Mouse (Mus musculus) heart, embryonic 15.5 days (tissue): ENCODE measurements around the gene Wdr82. TPM values are rescaled to one million over a fixed set of nuclear protein-coding genes. Genes with fewer than 3 reads are reported as not detected.
A peak's percentile ranks its signal among the peaks of the same experiment; 100 is the strongest.

Experiments
- ATAC-seq: fragments of 200-750 bp; cut with Nextera tagmentation; replicated peaks from 2 replicates; pipeline ENCODE4 v1.8.0; 2017; ENCODE audit warnings: low read depth, moderate TSS enrichment; ENCODE audit not compliant: insufficient number of reproducible peaks, insufficient read depth, low FRiP score
- H3K27ac ChIP-seq: fragments of 300-500 bp; sonication (generic); 2 replicates; pipeline ENCODE4 v1.5.1; 2015; ENCODE audit warnings: mild to moderate bottlenecking, inconsistent platforms
- H3K27me3 ChIP-seq: fragments of 300-500 bp; sonication (generic); 2 replicates; pipeline ENCODE4 v1.6.1; 2015; ENCODE audit warnings: inconsistent platforms
- H3K36me3 ChIP-seq: fragments of 300-500 bp; sonication (generic); 2 replicates; pipeline ENCODE4 v1.6.1; 2015; ENCODE audit warnings: mild to moderate bottlenecking, inconsistent platforms
- H3K4me1 ChIP-seq: fragments of 300-500 bp; sonication (generic); replicated peaks from 2 replicates; pipeline ENCODE4 v1.6.1; 2015; ENCODE audit warnings: inconsistent platforms
- H3K4me2 ChIP-seq: fragments of 300-500 bp; sonication (generic); 2 replicates; pipeline ENCODE4 v1.6.1; 2015; ENCODE audit warnings: inconsistent platforms, mild to moderate bottlenecking, moderate library complexity
- H3K4me3 ChIP-seq: fragments of 300-500 bp; sonication (generic); 2 replicates; pipeline ENCODE4 v1.5.1; 2015; ENCODE audit warnings: mild to moderate bottlenecking, inconsistent platforms
- H3K9ac ChIP-seq: fragments of 300-500 bp; sonication (generic); 2 replicates; pipeline ENCODE4 v1.6.1; 2015; ENCODE audit warnings: mild to moderate bottlenecking, inconsistent platforms
- H3K9me3 ChIP-seq: fragments of 300-500 bp; sonication (generic); replicated peaks from 2 replicates; pipeline ENCODE4 v1.6.1; 2016; ENCODE audit warnings: inconsistent platforms
- WGBS: fragments of 180-500 bp; shearing (Covaris S2); methylation state at CpG from one replicate; pipeline ENCODE4 v1.1.7; 2015; ENCODE audit warnings: mixed read lengths; 5-methylcytosine and 5-hydroxymethylcytosine counted together
- polyA plus RNA-seq: library from polyadenylated mRNA; unstranded; fragments of >200 nt; fragmentation: Nextera tagmentation; extraction: Ambion mirVana; gene quantifications from 2 replicates; pipeline ENCODE4 v1.2.1, GENCODE M21; 2015

The Wdr82 gene
- polyA plus RNA-seq, 1 experiment from 2014 or later = 16.7 TPM

DNA sequence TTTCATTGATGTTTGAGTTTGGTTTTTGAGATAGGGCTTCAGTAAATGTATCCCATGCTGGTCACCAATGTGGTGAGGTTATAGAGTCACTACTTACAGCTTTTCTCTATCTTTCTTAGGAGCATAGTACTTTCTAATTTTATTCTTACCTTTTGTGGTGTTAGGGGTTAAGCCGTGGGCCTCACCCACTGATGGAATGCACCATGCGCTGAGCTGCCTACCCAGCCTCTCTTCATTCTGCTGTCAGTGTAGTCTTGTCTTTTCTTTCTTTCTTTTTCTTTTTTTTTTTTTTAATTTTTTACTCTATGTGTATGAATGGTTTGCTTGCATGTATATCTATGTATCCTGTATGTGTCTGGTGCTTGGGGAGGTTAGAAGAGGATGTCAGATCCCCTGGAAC is 8.7 kb downstream of the Wdr82 start:
- no peak for ATAC-seq
- Histone ChIP-seq H3K9me3 (no peaks in the 10 kb centered on the region), H3K4me2 (no peak overlapping the region), H3K9ac (no peak overlapping the region), H3K27me3 (no peaks in the 10 kb centered on the region), H3K4me3 (no peak overlapping the region), H3K27ac (no peak overlapping the region), H3K4me1 (peaks cover 18% of the 10 kb centered on the region), H3K36me3 (peaks cover 78% of the 10 kb centered on the region)
- 77% methylated on average over 2 of the region's 2 CpGs for WGBS

DNA sequence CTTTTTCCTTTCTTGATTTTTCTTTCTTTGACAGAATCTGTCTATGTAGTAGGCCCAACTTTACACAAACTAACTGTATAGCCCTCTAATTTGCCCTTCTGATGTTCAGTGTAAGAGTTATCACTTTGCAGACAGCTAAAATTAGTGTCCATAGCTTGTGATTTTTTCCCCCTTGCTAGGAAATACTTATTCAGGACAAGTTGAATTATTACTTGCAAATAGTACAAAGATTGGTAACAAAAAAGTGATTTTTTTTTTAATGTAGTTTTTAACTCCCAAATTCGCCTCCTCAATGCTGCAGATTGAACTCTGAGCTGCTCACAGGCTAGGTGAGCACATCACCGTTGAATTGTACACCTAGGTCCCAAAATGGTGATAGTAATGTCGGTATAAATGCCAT is 9.2 kb downstream of the Wdr82 start:
- Histone ChIP-seq H3K4me1 (peaks cover 13% of the 10 kb centered on the region), H3K9me3 (no peaks in the 10 kb centered on the region), H3K36me3 (peaks cover 83% of the 10 kb centered on the region), H3K4me2 (no peak overlapping the region), H3K27ac (no peak overlapping the region), H3K4me3 (no peak overlapping the region), H3K27me3 (no peaks in the 10 kb centered on the region), H3K9ac (no peak overlapping the region)
- WGBS = 94% methylated on average over 3 of the region's 3 CpGs
- ATAC-seq = no peak

DNA sequence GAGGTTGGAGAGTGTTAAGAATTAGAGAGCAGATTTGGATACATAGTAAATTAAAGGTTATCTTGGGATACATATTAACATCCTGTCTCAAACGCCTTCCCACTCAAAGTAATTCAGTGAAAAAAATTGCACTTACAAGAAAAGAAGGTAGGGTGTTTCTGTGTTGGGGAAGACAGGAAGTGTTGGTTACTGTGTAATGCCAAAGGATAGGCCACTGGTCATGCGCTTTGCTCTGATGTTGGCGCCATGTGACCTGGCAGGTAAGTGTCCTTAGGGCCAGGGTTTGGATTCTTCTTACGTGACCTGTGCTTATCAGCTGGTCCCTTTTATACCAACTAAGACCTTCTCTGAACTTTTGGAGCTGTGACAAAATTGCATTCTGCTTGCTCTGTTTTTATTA is 11.4 kb downstream of the Wdr82 start:
- no peak overlapping the region for H3K4me2 ChIP-seq
- WGBS = 90% methylated on average over 4 of the region's 4 CpGs
- H3K9me3 ChIP-seq = no peaks in the 10 kb centered on the region
- no peak overlapping the region for H3K9ac ChIP-seq
- H3K27me3 ChIP-seq = no peaks in the 10 kb centered on the region
- no peak overlapping the region for H3K27ac ChIP-seq
- H3K4me1 ChIP-seq = no peaks in the 10 kb centered on the region
- ATAC-seq = no peak
- H3K4me3 ChIP-seq = no peak overlapping the region
- peaks cover 95% of the 10 kb centered on the region for H3K36me3 ChIP-seq

DNA sequence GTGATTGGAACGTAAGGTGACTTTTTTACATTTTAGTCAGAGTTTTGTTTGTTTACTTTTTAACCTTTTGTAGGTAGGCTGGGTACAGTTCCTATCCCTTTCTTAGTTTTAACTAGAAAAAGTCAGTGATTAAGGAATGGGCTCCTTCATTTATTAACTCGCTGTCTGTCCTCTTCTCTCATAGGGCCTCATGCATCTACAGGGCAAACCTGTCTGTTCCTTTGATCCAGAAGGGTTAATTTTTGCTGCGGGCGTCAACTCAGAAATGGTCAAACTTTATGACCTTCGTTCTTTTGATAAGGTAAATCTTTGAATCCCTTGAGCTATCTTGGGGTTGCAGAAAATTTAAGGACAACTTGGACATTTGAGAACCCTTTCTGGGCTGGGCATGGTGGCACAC is 13.3 kb downstream of the Wdr82 start:
- H3K36me3 ChIP-seq = peaks cover 95% of the 10 kb centered on the region

DNA sequence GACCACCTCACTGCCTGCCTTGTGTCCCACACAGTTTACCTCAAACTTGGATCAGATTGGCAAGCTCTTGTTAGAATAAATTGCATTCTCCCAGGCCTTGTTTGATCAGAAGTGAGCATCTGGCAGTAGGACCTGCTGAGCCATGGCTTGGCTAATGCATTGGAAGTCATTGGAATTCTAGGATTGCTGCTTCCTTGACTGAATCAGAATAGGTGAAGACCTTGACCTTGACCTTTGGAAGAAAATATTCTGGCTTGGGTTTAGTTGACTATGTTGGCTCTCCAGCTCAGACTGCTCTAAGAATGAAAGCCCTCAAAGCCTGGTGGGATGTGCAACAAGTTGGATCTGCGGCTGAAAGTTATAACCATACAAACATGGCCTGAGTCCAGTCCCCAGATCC is 20.6 kb downstream of the Wdr82 start:
- no peaks in the 10 kb centered on the region for H3K27me3 ChIP-seq
- no peak overlapping the region for H3K4me2 ChIP-seq
- H3K9me3 ChIP-seq = no peaks in the 10 kb centered on the region
- 93% methylated on average over 1 of the region's 1 CpGs for WGBS
- H3K27ac ChIP-seq = no peak overlapping the region
- H3K4me3 ChIP-seq = no peak overlapping the region
- H3K4me1 ChIP-seq = no peaks in the 10 kb centered on the region
- H3K36me3 ChIP-seq = peaks cover 73% of the 10 kb centered on the region
- no peak overlapping the region for H3K9ac ChIP-seq
- no peak for ATAC-seq

More for the DNA sequence above, 13.3 kb downstream of the Wdr82 start:
- no peak overlapping the region for H3K27ac ChIP-seq
- H3K9ac ChIP-seq = no peak overlapping the region
- H3K27me3 ChIP-seq = no peaks in the 10 kb centered on the region
- no peak overlapping the region for H3K4me2 ChIP-seq
- 87% methylated on average over 5 of the region's 5 CpGs for WGBS
- H3K9me3 ChIP-seq = no peaks in the 10 kb centered on the region
- H3K4me3 ChIP-seq = no peak overlapping the region
- no peaks in the 10 kb centered on the region for H3K4me1 ChIP-seq
- ATAC-seq = no peak

GRCm38 (mm10) chr9:106192024-106192423 is 21.3 kb downstream of the Wdr82 start:
- H3K4me2 ChIP-seq = no peak overlapping the region
- H3K9ac ChIP-seq = no peak overlapping the region
- no peak overlapping the region for H3K27ac ChIP-seq
- WGBS = 89% methylated on average over 8 of the region's 8 CpGs
- no peaks in the 10 kb centered on the region for H3K4me1 ChIP-seq
- H3K4me3 ChIP-seq = no peak overlapping the region
- no peaks in the 10 kb centered on the region for H3K27me3 ChIP-seq
- H3K36me3 ChIP-seq = peaks cover 70% of the 10 kb centered on the region
- no peaks in the 10 kb centered on the region for H3K9me3 ChIP-seq
- no peak for ATAC-seq

GRCm38 (mm10) chr9:106192998-106193397 is 22.3 kb downstream of the Wdr82 start:
- no peak for ATAC-seq
- H3K4me3 ChIP-seq = no peak overlapping the region
- 88% methylated on average over 1 of the region's 1 CpGs for WGBS
- H3K4me1 ChIP-seq = peaks cover 4% of the 10 kb centered on the region; the same call in 1 of the 2 replicates
- no peaks in the 10 kb centered on the region for H3K27me3 ChIP-seq
- no peaks in the 10 kb centered on the region for H3K9me3 ChIP-seq
- H3K27ac ChIP-seq = no peak overlapping the region
- H3K4me2 ChIP-seq = no peak overlapping the region
- peaks cover 61% of the 10 kb centered on the region for H3K36me3 ChIP-seq
- no peak overlapping the region for H3K9ac ChIP-seq

DNA sequence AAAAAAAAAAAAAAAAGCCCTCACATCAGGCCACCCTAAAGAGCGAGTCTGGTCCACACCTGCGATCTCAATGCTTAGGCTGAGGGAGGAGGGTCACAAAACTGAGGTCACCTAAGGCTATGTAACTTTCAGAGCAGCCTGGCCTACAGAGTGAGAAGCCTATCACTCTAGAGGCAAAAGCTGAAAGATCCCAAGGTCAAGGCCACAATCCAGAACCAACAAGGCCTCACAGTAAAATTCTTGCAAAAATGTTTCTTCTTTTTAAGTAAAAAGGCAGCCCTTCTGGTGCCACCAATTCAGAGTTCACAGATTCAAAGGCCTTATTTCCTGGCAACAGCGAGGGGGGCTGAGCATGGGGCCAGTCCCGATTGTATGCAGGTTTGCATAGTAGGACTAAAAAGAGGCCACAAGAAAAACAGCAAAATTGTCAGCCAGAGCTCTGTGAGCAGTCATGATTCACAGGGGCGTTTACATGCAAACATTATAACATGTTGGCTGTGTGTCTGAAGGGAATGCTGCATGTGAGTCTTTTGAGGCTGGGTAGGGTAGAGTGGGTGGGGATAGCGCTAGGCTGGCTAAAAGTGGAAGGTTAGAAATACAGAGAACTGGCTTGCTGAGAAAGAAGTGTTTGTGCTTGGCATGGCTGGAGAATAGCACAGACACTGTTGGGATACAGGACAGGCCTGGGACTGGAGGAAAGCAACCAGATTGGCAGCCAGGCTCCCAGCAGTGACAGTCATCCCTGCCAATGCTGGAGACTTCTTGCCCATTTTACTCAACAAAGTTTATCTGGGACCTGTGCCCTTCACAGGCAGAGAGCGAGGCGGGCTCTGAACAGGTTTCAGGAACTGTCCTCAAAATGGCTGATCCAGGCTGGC is 23.4 kb downstream of the Wdr82 start:
- H3K27ac ChIP-seq = no peak overlapping the region
- H3K27me3 ChIP-seq = no peaks in the 10 kb centered on the region
- H3K4me3 ChIP-seq = no peak overlapping the region
- no peaks in the 10 kb centered on the region for H3K9me3 ChIP-seq
- 90% methylated on average over 8 of the region's 8 CpGs for WGBS
- H3K9ac ChIP-seq = no peak overlapping the region
- no peak for ATAC-seq
- peaks cover 49% of the 10 kb centered on the region for H3K36me3 ChIP-seq
- peaks cover 11% of the 10 kb centered on the region for H3K4me1 ChIP-seq
- no peak overlapping the region for H3K4me2 ChIP-seq

DNA sequence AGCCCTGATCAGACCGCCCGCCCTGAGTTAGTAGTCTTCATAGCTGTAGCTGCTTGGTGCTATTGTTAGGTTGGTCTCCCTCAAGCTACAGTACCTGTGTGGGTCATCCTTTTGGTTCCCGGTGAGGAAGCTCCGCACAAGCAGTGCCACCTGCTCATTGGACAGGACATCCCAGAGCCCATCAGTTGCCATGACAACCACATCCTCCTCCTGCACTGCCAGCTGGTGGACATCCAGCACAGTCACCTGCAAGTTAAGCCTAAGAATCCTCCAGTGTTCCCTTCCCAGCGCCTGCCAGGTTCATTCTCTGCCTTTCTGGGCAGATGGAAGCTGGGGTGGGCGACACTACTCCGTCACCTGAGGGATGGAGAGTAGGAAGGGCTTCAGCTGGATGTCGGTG is 25.0 kb downstream of the Wdr82 start:
- Histone ChIP-seq H3K4me3 (no peak overlapping the region), H3K4me1 (peaks cover 18% of the 10 kb centered on the region), H3K9me3 (no peaks in the 10 kb centered on the region), H3K27me3 (no peaks in the 10 kb centered on the region), H3K9ac (no peak overlapping the region), H3K36me3 (peaks cover 34% of the 10 kb centered on the region), H3K4me2 (no peak overlapping the region), H3K27ac (no peak overlapping the region)
- WGBS = 88% methylated on average over 8 of the region's 8 CpGs
- no peak for ATAC-seq

GRCm38 (mm10) chr9:106197081-106197713 is 26.5 kb downstream of the Wdr82 start:
- no peak overlapping the region for H3K4me2 ChIP-seq
- H3K36me3 ChIP-seq = peaks cover 21% of the 10 kb centered on the region
- H3K4me1 ChIP-seq = peaks cover 20% of the 10 kb centered on the region
- no peak overlapping the region for H3K9ac ChIP-seq
- H3K9me3 ChIP-seq = no peaks in the 10 kb centered on the region
- no peak overlapping the region for H3K27ac ChIP-seq
- no peak for ATAC-seq
- no peak overlapping the region for H3K4me3 ChIP-seq
- WGBS = 93% methylated on average over 3 of the region's 3 CpGs
- no peaks in the 10 kb centered on the region for H3K27me3 ChIP-seq

DNA sequence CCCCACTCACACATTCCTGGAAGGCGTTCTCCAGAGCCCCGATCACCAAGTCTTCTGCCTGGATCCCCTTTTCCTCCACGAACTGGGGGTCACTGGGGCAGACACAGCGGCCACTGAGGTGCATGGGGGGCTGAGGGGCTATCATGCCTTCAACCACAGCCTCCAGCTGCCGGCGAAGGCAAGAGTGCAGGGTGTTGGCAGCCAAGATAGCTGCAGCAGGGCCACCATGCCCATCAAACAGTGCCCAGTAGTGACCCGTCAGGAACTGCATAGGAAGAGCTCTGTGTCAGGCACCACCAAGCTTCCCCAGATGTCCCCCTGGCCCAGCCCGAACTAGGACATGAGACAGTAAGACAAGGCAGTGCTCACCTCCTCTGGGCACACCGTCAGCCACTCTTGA is 27.0 kb downstream of the Wdr82 start:
- Histone ChIP-seq H3K9ac (0 out of 2 replicates have a peak overlapping the region, but pooled peaks have one; percentile 80), H3K9me3 (no peaks in the 10 kb centered on the region), H3K4me3 (peak overlapping the region; percentile 80; the same call in 1 of the 2 replicates), H3K4me2 (no peak overlapping the region; the same call in 1 of the 2 replicates), H3K4me1 (peaks cover 23% of the 10 kb centered on the region), H3K27ac (no peak overlapping the region), H3K27me3 (no peaks in the 10 kb centered on the region), H3K36me3 (peaks cover 15% of the 10 kb centered on the region; the same call in 1 of the 2 replicates)
- no peak for ATAC-seq
- WGBS = 90% methylated on average over 9 of the region's 9 CpGs
